ENCODE assay signal across 13 mouse cellular contexts in the genomic region with DNA sequence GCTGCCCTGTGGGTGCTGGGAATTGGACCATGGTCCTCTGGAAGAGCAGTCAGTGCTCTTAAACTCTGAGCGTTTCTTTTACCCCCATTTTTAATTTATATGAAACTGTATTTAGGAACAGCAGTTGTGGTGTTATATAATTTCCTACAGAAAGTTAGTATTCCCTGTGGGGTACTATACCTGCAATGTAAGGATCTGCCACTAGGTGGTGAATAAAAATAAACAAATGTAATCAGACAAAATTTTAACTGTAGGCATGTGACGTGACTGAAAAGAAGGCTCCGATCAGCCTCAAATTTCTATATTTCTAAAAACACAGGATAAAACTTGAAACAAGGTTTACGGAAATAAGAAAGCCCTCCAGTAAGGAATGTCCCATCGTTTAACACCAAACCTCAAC.
DNase-seq lines count a peak whose midpoint lies in the region; ATAC-seq lines count a peak whose summit lies in the region.
"Had no signal": no experiment of that assay in that cellular context is flagged by ENCODE, and none has a peak within 500 bp of the region (broad histone marks: within the 10 kb centered on the region; RNA-seq: fewer than 3 reads in every experiment).

No protein-coding gene starts in this region.

- H3K4me2 ChIP-seq in midbrain, embryonic 14.5 days (ENCODE audit: low read length): no peak overlapping the region
- H3K4me2 ChIP-seq in midbrain, embryonic 13.5 days (replicated peaks): no peak overlapping the region

- H3K4me3 ChIP-seq in midbrain, embryonic 14.5 days (replicated peaks; ENCODE audit: low read depth, low read length): no peak overlapping the region
- no peak overlapping the region for H3K4me3 ChIP-seq in midbrain, embryonic 13.5 days (replicated peaks)

- no peaks in the 10 kb centered on the region for H3K4me1 ChIP-seq in midbrain, embryonic 14.5 days (ENCODE audit: control insufficient read depth, insufficient read depth, low read length)
- H3K4me1 ChIP-seq in midbrain, embryonic 13.5 days (replicated peaks): no peaks in the 10 kb centered on the region

- no peak for ATAC-seq in midbrain, embryonic 14.5 days (ENCODE audit: low FRiP score, low TSS enrichment)
- ATAC-seq in midbrain, embryonic 13.5 days: no peak
- ATAC-seq: intestine, embryonic 16.5 days had no signal

- H3K27me3 ChIP-seq in midbrain, embryonic 14.5 days (ENCODE audit: control insufficient read depth, insufficient read depth, low read length): no peaks in the 10 kb centered on the region
- no peaks in the 10 kb centered on the region for H3K27me3 ChIP-seq in midbrain, embryonic 13.5 days
- H3K27me3 ChIP-seq in splenic B cell, adult 2 months (ENCODE audit: control insufficient read depth, insufficient read depth, low read length, poor library complexity, severe bottlenecking): no peaks in the 10 kb centered on the region

- H3K9me3 ChIP-seq in midbrain, embryonic 14.5 days (ENCODE audit: control insufficient read depth, low read length): no peaks in the 10 kb centered on the region
- no peaks in the 10 kb centered on the region for H3K9me3 ChIP-seq in midbrain, embryonic 13.5 days

- H3K36me3 ChIP-seq in midbrain, embryonic 14.5 days (ENCODE audit: control insufficient read depth, insufficient read depth, low read length): no peaks in the 10 kb centered on the region
- H3K36me3 ChIP-seq in midbrain, embryonic 13.5 days: no peaks in the 10 kb centered on the region
- 0 out of 2 replicates have a peak, but pooled peaks cover 1% of the 10 kb centered on the region for H3K36me3 ChIP-seq in splenic B cell, adult 2 months (ENCODE audit: control insufficient read depth, insufficient read depth, low read length, poor library complexity, severe bottlenecking)

- H3K9ac ChIP-seq in midbrain, embryonic 14.5 days (replicated peaks; ENCODE audit: low read length): no peak overlapping the region
- H3K9ac ChIP-seq in midbrain, embryonic 13.5 days (replicated peaks): no peak overlapping the region

- peak; percentile 24 for DNase-seq in kidney, adult 9 months
- DNase-seq in kidney, adult 18-20 months: no peak
- peak; percentile 52 for DNase-seq in midbrain, embryonic 14.5 days
- DNase-seq in induced T-regulatory cell, adult 2 months (ENCODE audit: low read depth): peak; percentile 66
- peak; percentile 59 for DNase-seq in splenic B cell, adult 2 months (ENCODE audit: low read depth, low spot score)
- no peak for DNase-seq in Muller cell, postnatal 12 days (ENCODE audit: inconsistent ontology term)
- DNase-seq: adrenal gland, postnatal 36 days; cerebellum, adult 11 months; heart, adult 11 months; right cerebral cortex, postnatal 4 days had no signal

- 88% methylated on average over 5 of the region's 5 CpGs for WGBS in midbrain, embryonic 14.5 days
- 83% methylated on average over 5 of the region's 5 CpGs for WGBS in midbrain, embryonic 13.5 days

- no peak overlapping the region for H3K27ac ChIP-seq in midbrain, embryonic 14.5 days (replicated peaks; ENCODE audit: low read depth, low read length)
- no peak overlapping the region for H3K27ac ChIP-seq in midbrain, embryonic 13.5 days
- H3K27ac ChIP-seq: macrophage had no signal

Comparison
In these comparisons a context has a peak if more than half of its experiments do, and no peak if none do; other contexts are left out.
1. DNase-seq: peak in kidney, adult 9 months (single experiment), midbrain, embryonic 14.5 days (single experiment), induced T-regulatory cell, adult 2 months (single experiment) and splenic B cell, adult 2 months (single experiment); none in kidney, adult 18-20 months (single experiment) and Muller cell, postnatal 12 days (single experiment).